Mouse (Mus musculus): ENCODE data around the gene Rusc1.
A peak's percentile ranks its signal among the peaks of the same experiment; 100 is the strongest.

Rusc1 gene

GRCm38 (mm10) chr3:89093175-89093574 lies at the start of gene Rusc1:
Rusc1 (minus strand) TSS chr3:89093311.
- peak; percentile 96 for DNase-seq

GRCm38 (mm10) chr3:89136365-89136764 lies 43.3 kb upstream of the Rusc1 start:
- no peak for DNase-seq

- no peak for DNase-seq
Measured at GRCm38 (mm10) chr3:89135958-89136357, 42.8 kb upstream of the Rusc1 start, which contains the start of gene Pklr. Pklr (plus strand) TSS chr3:89136142.

- no peak for DNase-seq
Measured at GRCm38 (mm10) chr3:89133752-89134151, 40.6 kb upstream of the Rusc1 start.

- no peak for DNase-seq
Measured at GRCm38 (mm10) chr3:89133063-89133450, 39.9 kb upstream of the Rusc1 start.

- DNase-seq: peak; percentile 38
Measured at GRCm38 (mm10) chr3:89132285-89133062, 39.4 kb upstream of the Rusc1 start.

GRCm38 (mm10) chr3:89131816-89132215 lies 38.7 kb upstream of the Rusc1 start:
- DNase-seq: no peak

GRCm38 (mm10) chr3:89129908-89130307 lies 36.8 kb upstream of the Rusc1 start:
- no peak for DNase-seq

- DNase-seq: no peak
Measured at GRCm38 (mm10) chr3:89125981-89126380, 32.9 kb upstream of the Rusc1 start.

- DNase-seq: no peak
Measured at GRCm38 (mm10) chr3:89124241-89124640, 31.1 kb upstream of the Rusc1 start.

GRCm38 (mm10) chr3:89123313-89123712 lies 30.2 kb upstream of the Rusc1 start:
- DNase-seq: no peak

- DNase-seq: no peak
Measured at GRCm38 (mm10) chr3:89115522-89115921, 22.4 kb upstream of the Rusc1 start.

GRCm38 (mm10) chr3:89113058-89113457 lies 19.9 kb upstream of the Rusc1 start:
- no peak for DNase-seq

GRCm38 (mm10) chr3:89108146-89108545 lies 15.0 kb upstream of the Rusc1 start:
- no peak for DNase-seq

GRCm38 (mm10) chr3:89107545-89107944 lies 14.4 kb upstream of the Rusc1 start:
- no peak for DNase-seq

GRCm38 (mm10) chr3:89106881-89107280 lies 13.8 kb upstream of the Rusc1 start:
- no peak for DNase-seq

GRCm38 (mm10) chr3:89103291-89103595 lies 10.1 kb upstream of the Rusc1 start:
- no peak for DNase-seq

- no peak for DNase-seq
Measured at GRCm38 (mm10) chr3:89102495-89103290, 9.6 kb upstream of the Rusc1 start.

- peak; percentile 99 for DNase-seq
Measured at GRCm38 (mm10) chr3:89101812-89102494, 8.8 kb upstream of the Rusc1 start, which contains the start of gene Fdps. Fdps (minus strand) TSS chr3:89101959.

GRCm38 (mm10) chr3:89101459-89101811 lies 8.3 kb upstream of the Rusc1 start:
- DNase-seq: no peak

- DNase-seq: peak; percentile 72
Measured at GRCm38 (mm10) chr3:89100811-89101210, 7.7 kb upstream of the Rusc1 start, which contains the start of gene Gm43738. Gm43738 (minus strand) TSS chr3:89101099.

GRCm38 (mm10) chr3:89094021-89094420 lies 910 bp upstream of the Rusc1 start:
- DNase-seq: peak; percentile 52

- DNase-seq: no peak
Measured at GRCm38 (mm10) chr3:89092509-89093090, 511 bp downstream of the Rusc1 start.
